ENCODE assay signal across 8 mouse cellular contexts in the genomic region with DNA sequence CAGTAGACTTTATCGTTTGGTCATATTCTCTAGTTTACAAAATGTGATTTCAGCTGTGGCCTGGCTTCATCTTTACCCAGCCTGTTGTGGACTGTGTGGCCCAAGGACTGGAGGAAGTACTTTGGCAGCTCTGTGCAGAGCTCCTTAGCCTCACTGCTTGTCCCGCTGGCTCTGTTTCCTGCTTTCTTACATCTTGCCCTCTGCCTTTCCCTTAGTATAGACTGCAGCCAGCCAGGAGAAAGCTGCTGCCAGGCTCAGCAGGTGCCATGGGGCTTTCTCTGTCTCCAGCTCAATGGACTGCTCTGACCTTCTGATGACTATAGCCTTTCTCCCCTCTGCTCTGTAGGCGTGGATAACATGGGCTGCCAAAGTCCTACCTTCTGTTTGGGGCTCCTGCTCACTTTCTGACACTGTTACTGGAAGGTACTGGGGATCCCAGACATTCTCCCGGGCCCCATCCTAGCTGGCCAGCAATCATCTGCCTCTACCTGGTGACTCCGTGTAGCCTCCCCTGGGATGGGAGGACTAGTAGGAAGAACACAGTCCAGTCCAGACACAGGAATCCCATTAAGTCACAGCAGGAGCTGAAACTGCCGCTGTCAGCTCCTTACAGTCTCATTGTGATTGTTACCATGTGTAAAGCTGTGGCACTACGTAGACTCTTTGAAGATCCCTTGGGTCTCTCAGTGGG.
DNase-seq lines count a peak whose midpoint lies in the region; ATAC-seq and TF ChIP-seq lines count a peak whose summit lies in the region.

No protein-coding gene starts in this region.

- 73% methylated on average over 7 of the region's 7 CpGs for WGBS in intestine, postnatal 0 days

- H3K27ac ChIP-seq in intestine, postnatal 0 days (ENCODE audit: low read depth, low read length): peak overlapping the region; percentile 52; the same call in 1 of the 2 replicates

- ATAC-seq in intestine, postnatal 0 days: no peak

- intact Hi-C loops in left cerebral cortex, postnatal 4 days (cut with DNase I): no loop called here

- H3K4me1 ChIP-seq in intestine, postnatal 0 days (replicated peaks; ENCODE audit: control insufficient read depth, insufficient read depth, low read length): no peaks in the 10 kb centered on the region

- no peaks in the 10 kb centered on the region for H3K27me3 ChIP-seq in intestine, postnatal 0 days (replicated peaks; ENCODE audit: control insufficient read depth, insufficient read depth, low read length)

- TF ChIP-seq CTCF in intestine, postnatal 0 days (IDR thresholded peaks at IDR 0.05; ENCODE audit: low read depth): no peak

- no peak overlapping the region for H3K9ac ChIP-seq in intestine, postnatal 0 days (ENCODE audit: low read depth, low read length)

- H3K4me2 ChIP-seq in intestine, postnatal 0 days (replicated peaks; ENCODE audit: low read depth): no peak overlapping the region

- no peaks in the 10 kb centered on the region for H3K9me3 ChIP-seq in intestine, postnatal 0 days (ENCODE audit: control insufficient read depth)

- no peak overlapping the region for H3K4me3 ChIP-seq in intestine, postnatal 0 days (ENCODE audit: low read depth, low read length)

- peaks cover 71% of the 10 kb centered on the region for H3K36me3 ChIP-seq in intestine, postnatal 0 days (ENCODE audit: control insufficient read depth, insufficient read depth)

- peak; percentile 53 to 74 for DNase-seq in cerebellum, postnatal 10 days
- no peak for DNase-seq in cerebellum, postnatal 4 days (ENCODE audit: low spot score in 2 of 2)
- peak; percentile 52 for DNase-seq in left cerebral cortex, postnatal 4 days
- no peak for DNase-seq in left cerebral cortex, adult 11 months (ENCODE audit: low spot score)
- peak; percentile 39 for DNase-seq in skeletal muscle tissue, adult 2 months (ENCODE audit: low read depth, low spot score)
- no peak for DNase-seq in thymus, postnatal 36 days
- DNase-seq in spleen, adult 12 weeks (ENCODE audit: low spot score): no peak

Comparison
In these comparisons a context has a peak if more than half of its experiments do, and no peak if none do; other contexts are left out.
1. DNase-seq: peak in cerebellum, postnatal 10 days (2 of 2), left cerebral cortex, postnatal 4 days (single experiment) and skeletal muscle tissue, adult 2 months (single experiment); none in cerebellum, postnatal 4 days (0 of 2), left cerebral cortex, adult 11 months (single experiment), thymus, postnatal 36 days (0 of 2) and spleen, adult 12 weeks (single experiment).